Mouse (Mus musculus): ENCODE data around the gene Ube3b.
A peak's percentile ranks its signal among the peaks of the same experiment; 100 is the strongest.

The Ube3b gene

DNA sequence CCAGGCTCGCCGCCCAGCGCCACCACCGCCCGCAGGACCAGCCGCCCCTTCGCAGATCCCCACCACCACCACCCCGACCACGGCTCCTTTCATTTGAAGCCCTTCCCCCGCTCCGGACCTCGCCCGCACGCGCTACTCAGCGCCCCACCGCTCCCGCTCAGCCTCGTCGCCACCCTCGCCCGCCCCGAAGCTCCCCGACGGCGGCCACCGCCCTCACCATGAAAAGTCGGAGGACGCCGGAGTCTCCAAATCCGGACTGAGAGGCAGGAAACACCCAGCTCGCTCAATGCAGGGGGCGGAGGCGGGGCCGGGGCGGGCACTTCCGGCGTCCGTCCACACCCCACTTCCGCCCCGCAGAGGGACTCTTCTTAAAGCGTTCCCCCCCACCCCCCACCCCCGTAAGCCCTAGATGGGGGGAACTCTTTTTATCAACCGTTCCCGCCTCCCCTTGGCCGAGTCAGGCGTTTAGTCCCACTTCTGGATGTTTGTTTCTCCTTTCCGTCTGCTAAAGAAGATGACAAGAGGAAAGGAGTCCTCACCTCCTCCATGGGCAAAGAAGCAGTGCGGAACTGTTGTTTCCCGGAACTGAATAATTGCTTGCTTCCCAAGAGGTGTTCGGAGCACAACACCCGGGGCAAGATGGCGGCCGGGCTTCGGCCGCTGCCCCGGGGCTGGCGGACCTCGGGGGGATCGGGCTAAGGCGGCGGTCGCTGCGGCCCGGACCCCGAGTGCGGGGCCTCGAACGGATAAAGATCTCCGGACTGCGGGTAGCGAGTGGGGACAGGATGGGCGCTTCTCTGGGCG, at the start of gene Ube3b, which contains the start of gene Kctd10:
TSS of gene Ube3b (plus strand) at position 399 of the 804 bp plus-strand sequence.
TSS of gene Kctd10 (minus strand) at position 300 of the 804 bp plus-strand sequence.
- DNase-seq = peak; percentile 89 to 90

GRCm38 (mm10) chr5:114342996-114343395, 37.4 kb upstream of the Ube3b start:
- DNase-seq = no peak

DNA sequence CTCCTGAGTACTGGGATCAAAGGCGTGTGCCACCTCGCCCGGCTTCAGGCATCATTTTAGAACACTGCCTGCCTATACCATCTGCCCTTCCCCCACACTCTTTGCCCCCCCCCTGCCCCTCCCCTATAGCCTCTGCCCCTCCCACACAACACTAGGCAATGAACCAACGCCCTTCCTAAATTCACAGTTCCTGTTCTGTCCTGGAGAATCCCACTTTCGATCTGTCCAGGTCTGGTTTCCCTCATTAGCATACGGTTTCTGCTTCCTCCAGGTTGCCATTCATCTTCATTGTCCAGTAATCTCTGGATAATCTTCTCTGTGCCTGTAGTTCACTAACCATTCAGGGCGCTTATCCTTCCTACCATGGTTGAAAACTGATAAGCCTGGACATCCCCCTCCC, 36.8 kb upstream of the Ube3b start:
- no peak for DNase-seq

GRCm38 (mm10) chr5:114345538-114345937, 34.9 kb upstream of the Ube3b start:
- no peak for DNase-seq

DNA sequence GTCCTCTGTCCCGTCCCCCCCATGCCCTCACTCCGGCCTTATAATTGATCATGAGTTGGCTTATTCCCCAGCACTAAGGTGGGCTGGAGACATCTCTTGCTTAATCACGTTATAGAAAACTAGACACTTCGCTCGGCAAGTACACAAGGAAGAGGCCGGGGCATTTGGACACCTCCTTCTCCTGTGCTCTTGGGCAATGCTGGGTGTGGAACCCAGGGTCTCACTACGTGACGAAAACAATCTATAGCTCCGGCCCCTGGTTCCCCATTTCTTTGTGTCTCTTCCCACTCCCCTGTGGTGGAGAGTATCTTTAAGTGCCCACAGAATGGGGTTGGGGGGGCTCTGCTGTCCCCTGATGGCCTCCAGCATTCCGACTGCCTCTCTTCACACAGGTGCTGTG, 33.4 kb upstream of the Ube3b start:
- no peak for DNase-seq

- DNase-seq = no peak
Observed at GRCm38 (mm10) chr5:114351490-114351889, 28.9 kb upstream of the Ube3b start.

- peak; percentile 45 to 55 for DNase-seq
Observed at GRCm38 (mm10) chr5:114356250-114356935, 24.0 kb upstream of the Ube3b start.

DNA sequence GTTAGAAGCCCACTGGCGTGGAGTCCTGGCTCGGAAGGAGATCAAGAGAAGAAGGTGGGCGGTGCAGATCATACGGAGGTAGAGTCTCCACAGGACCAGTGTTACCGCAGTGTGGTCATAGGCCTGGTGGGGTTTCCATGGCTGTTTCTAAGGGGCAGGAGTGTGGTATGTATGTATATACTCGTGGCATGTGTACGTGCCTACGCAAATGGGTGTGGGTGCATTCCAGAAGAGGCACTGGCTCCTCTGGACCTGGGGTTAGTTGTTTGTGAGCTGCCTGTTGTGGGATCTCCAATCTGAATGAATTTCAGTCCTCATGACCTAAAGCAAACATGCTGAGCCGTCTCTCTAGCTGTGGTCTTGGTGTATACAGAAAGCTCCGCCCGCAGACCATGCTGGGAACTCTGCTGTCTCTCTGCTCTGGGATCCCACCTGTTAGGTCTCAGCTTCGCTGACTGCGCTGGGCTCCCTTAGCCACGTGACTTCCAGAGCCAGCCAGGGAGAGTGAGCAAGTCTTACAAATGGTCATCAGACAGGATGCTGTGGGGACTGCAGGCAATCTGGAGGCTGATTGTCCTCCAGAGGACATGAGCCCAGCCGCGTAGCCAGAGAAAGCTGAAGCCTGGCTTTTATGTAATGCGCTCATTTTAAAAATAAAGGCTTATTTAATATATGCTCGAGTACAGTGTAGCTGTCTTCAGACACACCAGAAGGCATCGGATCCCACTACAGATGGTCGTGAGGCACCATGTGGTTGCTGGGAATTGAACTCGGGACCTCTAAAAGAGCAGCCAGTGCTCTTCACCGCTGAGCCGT, 23.3 kb upstream of the Ube3b start:
- no peak for DNase-seq

DNA sequence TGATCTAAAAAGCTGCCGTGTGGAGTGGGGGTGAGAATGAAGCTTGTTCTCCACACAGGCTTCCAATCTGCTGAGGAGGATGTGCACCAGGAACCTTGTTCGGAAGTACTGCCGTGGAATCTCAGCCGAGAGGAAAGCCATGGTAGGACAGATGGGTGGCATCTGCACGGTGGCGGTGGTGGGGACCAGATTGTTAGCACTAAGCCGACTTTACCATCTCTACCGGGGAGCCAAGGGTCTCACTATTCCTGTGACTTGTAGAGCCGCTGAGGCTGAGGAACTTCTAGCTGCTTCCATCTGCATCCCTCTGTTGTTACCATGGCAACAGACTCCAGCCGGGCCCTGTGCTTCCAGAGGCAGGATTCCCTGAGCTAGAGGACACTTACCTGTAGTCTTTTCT, 21.6 kb upstream of the Ube3b start:
- DNase-seq = no peak

GRCm38 (mm10) chr5:114359586-114359985, 20.8 kb upstream of the Ube3b start:
- DNase-seq = no peak

- DNase-seq = no peak
Observed at GRCm38 (mm10) chr5:114360968-114361367, 19.4 kb upstream of the Ube3b start.

- DNase-seq = no peak
Observed at GRCm38 (mm10) chr5:114365043-114365752, 15.2 kb upstream of the Ube3b start.

GRCm38 (mm10) chr5:114368121-114368520, 12.3 kb upstream of the Ube3b start:
- DNase-seq = no peak

GRCm38 (mm10) chr5:114368803-114369496, 11.5 kb upstream of the Ube3b start:
- DNase-seq = no peak

DNA sequence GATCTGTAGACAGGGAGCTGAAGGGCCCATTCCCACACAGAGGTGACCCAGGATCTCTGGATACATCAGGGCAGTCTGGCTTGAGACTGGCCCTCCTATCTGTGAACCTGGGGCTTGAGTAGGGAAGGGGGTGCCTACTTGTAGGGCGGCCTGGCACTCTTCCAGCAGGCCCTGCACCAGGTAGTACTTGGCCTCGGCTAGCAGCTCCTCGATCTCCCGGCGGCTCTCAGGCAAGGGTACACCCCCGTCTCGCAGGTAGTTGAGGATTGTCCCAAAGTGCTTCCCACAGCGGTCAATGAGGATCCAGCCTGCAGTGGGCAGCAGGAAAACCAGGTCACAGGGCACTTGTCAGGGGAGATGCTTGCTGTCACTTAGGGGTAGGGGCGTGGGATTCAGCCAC, 10.5 kb upstream of the Ube3b start:
- DNase-seq = no peak

- DNase-seq = no peak
Observed at GRCm38 (mm10) chr5:114370371-114370776, 10.0 kb upstream of the Ube3b start.

GRCm38 (mm10) chr5:114371331-114371730, 9.1 kb upstream of the Ube3b start:
- no peak for DNase-seq

GRCm38 (mm10) chr5:114371731-114372473, 8.5 kb upstream of the Ube3b start:
- no peak for DNase-seq

DNA sequence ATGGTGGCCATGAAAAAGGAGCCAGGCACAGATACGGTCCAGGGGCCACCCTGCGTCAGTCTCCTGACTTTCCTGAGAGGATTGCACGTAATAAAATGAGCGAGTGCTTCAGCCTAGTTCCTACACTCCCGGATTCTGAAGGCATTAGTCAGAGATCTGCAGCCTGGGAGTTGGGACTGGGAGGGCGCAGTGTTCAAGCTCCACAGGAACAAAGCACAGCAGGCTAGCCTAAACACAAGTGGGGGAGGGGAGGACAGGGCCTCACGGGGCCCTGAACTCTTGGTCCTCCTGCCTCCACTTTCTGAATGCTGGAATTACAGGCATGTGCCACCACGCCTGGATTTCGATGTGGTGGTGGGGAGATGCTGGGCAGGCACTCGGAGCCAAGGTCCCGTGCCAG, 7.8 kb upstream of the Ube3b start:
- no peak for DNase-seq

GRCm38 (mm10) chr5:114373174-114373573, 7.2 kb upstream of the Ube3b start:
- peak; percentile 38 to 50 for DNase-seq

GRCm38 (mm10) chr5:114373581-114373980, 6.8 kb upstream of the Ube3b start:
- DNase-seq = no peak

Data from cerebellum, postnatal 14 days (tissue).